In genomic region chr12:91085967-91086366, GRCm38 (mm10) we compare ENCODE assay signal across 16 mouse cellular contexts.
DNase-seq lines count a peak whose midpoint lies in the region; ATAC-seq lines count a peak whose summit lies in the region.
"Had no signal": no experiment of that assay in that cellular context is flagged by ENCODE, and none has a peak within 500 bp of the region (broad histone marks: within the 10 kb centered on the region; RNA-seq: fewer than 3 reads in every experiment).

No protein-coding gene starts in this region.

- peak; percentile 55; the same call in 1 of the 2 replicates for ATAC-seq in frontal cortex, adult (ENCODE audit: low TSS enrichment)
- ATAC-seq: liver, embryonic 12.5 days had no signal

- no peak for DNase-seq in frontal cortex, postnatal 25 days (ENCODE audit: low spot score in 2 of 2)
- peak; percentile 13 for DNase-seq in left cerebral cortex, adult 11 months (ENCODE audit: low spot score)
- DNase-seq in left cerebral cortex, postnatal 10 days (ENCODE audit: extremely low spot score in 1 of 2, low spot score in 2 of 2) = no peak
- peak; percentile 57 for DNase-seq in adrenal gland, postnatal 14 days
- peak; percentile 7 to 38 for DNase-seq in layer of hippocampus, postnatal 14 days (ENCODE audit: low spot score in 2 of 2)
- DNase-seq in lung, postnatal 25 days (ENCODE audit: low spot score) = no peak
- no peak for DNase-seq in urinary bladder, adult 18-20 months (ENCODE audit: low spot score in 2 of 2)
- DNase-seq: cerebellum, adult 9-10 months; gastrocnemius, postnatal 14 days; kidney, adult 18-20 months; kidney, postnatal 14 days; lung, embryonic 14.5 days; lung, postnatal 4 days; thymus, adult 2 months had no signal

- intact Hi-C loops in left cerebral cortex, postnatal 10 days (cut with DNase I) = loop anchor here (10.0 kb wide), 1 partner anchor 351 kb away; the partner anchor contains the start of gene Dio2

Comparison
In these comparisons a context has a peak if more than half of its experiments do, and no peak if none do; other contexts are left out.
1. DNase-seq: peak in left cerebral cortex, adult 11 months (single experiment), adrenal gland, postnatal 14 days (single experiment) and layer of hippocampus, postnatal 14 days (2 of 2); none in frontal cortex, postnatal 25 days (0 of 2), left cerebral cortex, postnatal 10 days (0 of 2), lung, postnatal 25 days (single experiment) and urinary bladder, adult 18-20 months (0 of 2).